Mouse (Mus musculus): Measurements from ENCODE around the gene Upk2. TPM values are rescaled to one million over a fixed set of nuclear protein-coding genes. Genes with fewer than 3 reads are reported as not detected.
"Not testable (repeated sequence)": the region's sequence is repeated elsewhere in the genome, so short reads cannot be mapped to it uniquely, and the experiment has no call there.

The Upk2 gene
- total RNA-seq, 2 experiments from 2014 or later: not detected

DNA sequence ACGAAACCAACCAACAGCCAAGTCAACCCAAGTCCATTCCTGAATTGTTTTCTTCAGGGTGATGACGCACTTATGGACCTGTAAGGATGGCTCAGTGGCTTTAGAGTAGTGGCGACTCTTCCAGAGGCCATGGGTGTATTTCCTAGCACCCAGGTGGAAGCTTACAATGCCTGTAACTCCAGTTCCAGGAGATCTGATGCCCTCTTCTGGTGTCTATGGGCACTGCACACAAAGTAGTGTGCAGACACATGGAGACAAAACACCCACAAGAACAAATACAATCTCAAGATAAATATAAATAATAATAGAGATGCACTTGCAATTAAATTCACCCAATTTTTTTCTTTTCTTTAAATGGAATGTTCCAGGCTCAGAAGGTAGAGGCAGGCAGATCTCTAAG is 21.2 kb upstream of the Upk2 start:
- intact Hi-C loops (cut with DNase I): no loop called here
- no peak for DNase-seq

- DNase-seq: no peak
- intact Hi-C loops (cut with DNase I): no loop called here
Measured at GRCm38 (mm10) chr9:44474327-44474726, 19.6 kb upstream of the Upk2 start.

DNA sequence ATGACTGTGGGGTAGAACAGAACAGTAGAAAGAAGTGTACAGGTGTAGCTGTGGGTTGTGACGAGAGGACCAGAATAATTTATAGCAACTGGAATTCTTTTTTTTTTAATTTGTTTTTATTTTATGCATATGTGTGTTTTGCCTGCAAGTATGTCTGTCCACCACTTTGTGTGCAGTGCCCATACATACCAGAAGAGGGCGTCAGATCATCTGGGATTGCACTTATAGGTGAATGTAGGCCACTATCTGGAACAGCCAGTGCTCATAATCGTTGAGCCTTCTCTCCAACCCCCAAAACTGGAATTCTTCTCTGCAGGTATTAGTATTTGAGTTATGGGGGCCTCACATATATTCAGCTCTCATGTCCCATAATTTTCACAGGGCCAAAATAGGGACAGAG is 18.4 kb upstream of the Upk2 start:
- intact Hi-C loops (cut with DNase I): no loop called here
- DNase-seq: no peak

- intact Hi-C loops (cut with DNase I): no loop called here
- DNase-seq: no peak
Measured at GRCm38 (mm10) chr9:44468800-44469199, 14.0 kb upstream of the Upk2 start.

- no peak for DNase-seq
- intact Hi-C loops (cut with DNase I): no loop called here
Measured at GRCm38 (mm10) chr9:44468224-44468623, 13.4 kb upstream of the Upk2 start.

DNA sequence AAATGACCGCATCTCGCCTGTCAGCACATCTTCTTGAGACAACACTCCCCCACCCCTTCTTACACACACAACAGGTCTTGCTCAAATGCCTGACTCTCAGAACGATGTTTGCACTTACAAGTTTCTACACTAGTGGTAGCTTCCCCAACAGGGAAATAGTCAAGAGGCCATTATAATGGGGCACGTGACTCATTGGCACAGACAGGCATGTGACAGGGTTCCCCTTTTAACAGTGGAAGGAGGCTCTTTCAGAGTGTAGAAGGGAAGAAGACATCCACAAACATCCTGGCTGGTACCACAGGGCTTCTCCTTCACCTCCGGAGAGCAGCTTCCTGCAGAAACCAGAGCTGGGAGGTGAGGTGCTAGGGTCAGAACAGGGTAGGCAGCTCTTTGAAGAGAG is 7.2 kb upstream of the Upk2 start:
- intact Hi-C loops (cut with DNase I): no loop called here
- DNase-seq: no peak

DNA sequence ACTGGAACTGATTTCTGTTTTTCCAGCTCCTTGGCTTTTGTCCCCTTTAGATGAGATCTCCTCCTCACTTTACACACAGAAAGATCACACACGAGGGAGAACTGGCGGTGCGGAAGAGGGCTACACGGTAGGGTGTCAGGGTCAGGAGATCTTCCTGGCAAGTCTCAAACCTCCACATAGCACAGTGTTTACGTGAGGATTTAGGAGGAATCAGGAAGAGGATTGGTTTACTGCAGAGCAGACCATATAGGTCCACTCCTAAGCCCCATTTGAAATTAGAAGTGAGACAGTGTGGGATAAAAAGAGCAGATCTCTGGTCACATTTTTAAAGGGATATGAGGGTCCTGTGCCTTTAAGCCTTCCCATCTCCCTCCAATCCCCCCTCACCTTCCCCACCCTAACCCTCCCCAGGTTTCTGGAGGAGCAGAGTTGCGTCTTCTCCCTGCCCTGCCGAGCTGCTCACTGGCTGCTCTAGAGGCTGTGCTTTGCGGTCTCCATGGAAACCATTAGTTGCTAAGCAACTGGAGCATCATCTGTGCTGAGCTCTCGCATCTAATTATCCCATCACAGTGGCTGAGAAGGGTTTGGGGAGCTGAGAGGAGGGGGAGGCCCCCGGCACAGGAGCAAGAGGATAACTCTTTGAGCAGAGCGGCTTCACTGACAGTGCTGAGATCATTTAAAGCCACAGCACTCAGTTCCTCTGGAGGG is 2.4 kb upstream of the Upk2 start:
- DNase-seq: peak in 1 of 2 experiments; percentile 46
- intact Hi-C loops (cut with DNase I): no loop called here

DNA sequence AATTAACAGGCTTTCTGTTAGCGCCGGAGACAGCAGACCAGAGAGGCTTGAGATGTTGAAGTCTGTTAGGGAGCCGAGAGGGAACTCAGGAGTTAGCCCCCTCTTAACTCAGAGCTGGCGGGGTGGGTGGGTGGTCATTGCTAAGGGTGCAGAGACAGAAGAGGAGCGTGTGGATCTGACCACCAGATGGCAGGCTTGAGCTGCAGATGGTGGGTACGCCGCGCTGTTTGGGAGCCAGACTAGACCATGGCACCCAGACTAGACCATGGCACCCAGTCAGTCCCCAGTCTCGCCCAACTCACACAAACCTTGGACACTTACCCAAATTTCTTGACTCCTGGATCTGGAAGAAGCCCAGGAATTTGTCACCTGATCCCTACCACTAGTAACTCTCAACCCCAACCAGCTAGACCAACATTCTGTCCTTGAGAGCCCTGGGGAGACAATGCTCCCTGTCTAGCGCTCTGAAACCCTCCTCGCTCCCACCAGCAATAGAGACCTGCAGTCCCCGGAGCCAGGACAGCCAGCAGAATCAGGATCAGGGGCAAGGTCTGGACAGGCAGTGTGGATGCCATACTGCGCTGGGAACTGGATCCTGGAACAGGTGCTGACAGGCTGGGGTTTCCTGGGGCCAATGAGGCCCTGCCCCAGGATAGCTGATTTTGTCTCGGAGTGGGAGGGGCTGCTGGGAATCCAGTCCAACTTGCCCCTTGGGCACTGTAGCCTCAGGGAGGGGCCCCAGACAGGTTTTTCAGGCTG is 465 bp downstream of the Upk2 start:
- peak; percentile 85 to 94 for DNase-seq
- intact Hi-C loops (cut with DNase I): loop anchor here (1.0 kb wide), 3 partner anchors 23 to 198 kb away; no protein-coding TSS in a partner anchor

- no peak for DNase-seq
- intact Hi-C loops (cut with DNase I): no loop called here
Measured at GRCm38 (mm10) chr9:44450387-44450786, 4.4 kb downstream of the Upk2 start.

- DNase-seq; intact Hi-C loops (cut with DNase I): not testable (repeated sequence)
Measured at GRCm38 (mm10) chr9:44444402-44445025, 10.3 kb downstream of the Upk2 start.

- intact Hi-C loops (cut with DNase I): no loop called here
Measured at GRCm38 (mm10) chr9:44440961-44441360, 13.8 kb downstream of the Upk2 start, which contains the start of gene Foxr1. Foxr1 (minus strand) TSS chr9:44441136.

GRCm38 (mm10) chr9:44435747-44436146 is 19.0 kb downstream of the Upk2 start:
- intact Hi-C loops (cut with DNase I): no loop called here
- no peak for DNase-seq

More at GRCm38 (mm10) chr9:44440961-44441360, 13.8 kb downstream of the Upk2 start, which contains the start of gene Foxr1:
- DNase-seq: no peak

DNA sequence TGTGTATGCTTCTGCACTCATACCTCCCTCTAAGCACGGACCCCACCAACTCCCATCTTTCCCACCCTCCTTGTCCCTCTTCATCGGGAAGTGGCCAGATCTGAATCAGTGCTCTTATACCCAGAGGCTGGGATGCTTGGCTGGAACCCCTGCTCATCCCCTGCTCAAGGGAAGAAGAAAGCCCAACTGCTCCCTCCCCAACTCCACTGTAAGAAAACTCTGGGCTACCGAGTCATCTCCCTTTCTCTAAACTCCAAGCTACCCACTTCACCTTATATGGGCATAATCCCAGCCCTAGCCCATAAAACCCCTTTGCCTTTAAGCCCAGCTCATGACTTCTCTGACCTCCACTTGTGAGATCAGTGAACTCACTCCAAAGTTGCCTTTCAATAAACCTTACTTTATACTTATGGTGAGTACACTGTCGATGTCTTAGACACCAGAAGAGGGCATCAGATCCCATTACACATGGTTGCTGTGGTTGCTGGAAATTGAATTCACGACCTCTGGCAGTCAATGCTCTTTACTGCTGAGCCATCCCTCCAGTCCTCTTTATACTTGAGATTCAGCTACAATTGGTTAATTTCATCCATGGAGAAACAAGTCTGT is 22.1 kb downstream of the Upk2 start:
- intact Hi-C loops (cut with DNase I): no loop called here
- DNase-seq: no peak

DNA sequence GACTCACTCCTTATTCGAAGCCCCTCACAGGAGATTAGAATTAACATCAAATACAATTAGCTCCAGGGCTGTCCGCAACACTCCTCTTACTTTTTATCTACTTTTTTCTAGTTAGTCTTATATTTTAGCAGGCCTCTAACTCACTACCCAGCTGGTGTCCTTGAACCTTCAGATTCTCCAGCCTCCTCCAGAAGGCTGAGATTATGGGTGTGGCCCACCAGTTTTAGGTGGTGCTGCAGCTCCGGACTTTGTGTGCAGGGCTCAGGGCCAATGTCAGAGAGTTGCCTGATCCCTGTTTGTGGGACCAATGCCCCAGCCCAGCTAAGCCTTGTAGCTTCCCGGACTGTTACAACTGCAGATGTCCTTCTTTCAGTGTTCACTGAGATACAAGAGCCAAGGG is 31.2 kb downstream of the Upk2 start:
- no peak for DNase-seq
- intact Hi-C loops (cut with DNase I): no loop called here

GRCm38 (mm10) chr9:44420280-44420898 is 34.4 kb downstream of the Upk2 start:
- no peak for DNase-seq
- intact Hi-C loops (cut with DNase I): no loop called here

DNA sequence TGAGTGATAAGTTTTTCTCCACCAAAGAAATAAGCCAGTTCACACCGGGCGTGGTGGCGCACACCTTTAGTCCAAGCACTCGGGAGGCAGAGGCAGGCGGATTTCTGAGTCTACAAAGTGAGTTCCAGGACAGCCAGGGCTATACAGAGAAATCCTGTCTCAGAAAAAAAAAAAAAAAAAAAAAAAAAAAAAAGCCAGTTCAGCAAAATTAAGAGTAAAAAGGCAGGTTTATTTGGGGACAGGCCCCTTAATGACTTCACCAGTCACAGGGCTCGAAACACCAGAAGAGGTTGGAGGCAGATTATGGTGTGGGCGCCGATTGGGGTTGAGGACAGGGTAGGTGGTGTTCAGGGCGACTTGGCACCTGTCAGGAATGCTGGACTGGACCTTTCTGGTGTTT is 35.0 kb downstream of the Upk2 start:
- DNase-seq; intact Hi-C loops (cut with DNase I): not testable (repeated sequence)

DNA sequence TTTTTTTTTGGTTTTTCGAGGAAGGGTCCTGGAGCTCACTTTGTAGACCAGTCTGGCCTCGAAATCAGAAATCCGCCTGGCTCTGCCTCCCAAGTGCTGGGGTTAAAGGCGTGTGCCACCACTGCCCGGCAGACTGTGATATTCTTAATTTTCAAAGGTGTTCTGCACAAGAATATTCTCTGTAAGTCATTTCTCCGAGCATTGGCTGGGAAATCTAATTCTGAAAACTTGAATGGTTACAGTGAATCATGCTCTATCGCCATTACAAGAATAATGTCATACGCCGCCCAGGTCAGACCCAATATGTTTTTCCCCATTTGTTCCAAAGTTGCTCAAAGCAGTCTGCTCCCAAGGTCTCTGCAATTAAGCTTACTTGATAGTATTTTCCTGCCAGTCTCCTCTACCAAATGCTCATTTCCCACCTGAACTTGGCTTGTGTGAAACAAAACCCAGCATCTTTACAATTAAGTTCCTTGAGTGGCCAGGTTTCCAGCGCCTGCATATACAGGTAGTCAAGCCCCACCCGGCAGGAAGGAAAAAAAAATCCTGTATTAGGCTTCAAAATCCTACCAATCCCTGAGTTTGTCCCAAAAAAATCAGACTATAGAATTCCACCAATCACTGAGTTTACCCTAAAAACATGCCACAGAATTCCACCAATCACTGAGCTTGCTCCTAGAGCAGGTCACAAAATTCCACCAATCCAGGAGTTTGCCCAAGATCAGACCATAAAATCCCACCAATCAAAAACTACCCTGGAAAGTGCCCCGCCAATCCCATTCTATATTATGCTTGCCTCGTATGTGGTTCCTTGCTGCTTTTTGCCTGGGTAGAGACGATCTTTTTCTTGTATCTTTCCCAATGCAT is 36.0 kb downstream of the Upk2 start, which contains the start of gene Ccdc84:
Gene Ccdc84, minus strand, starts transcription at position 51 of the 867 bp plus-strand sequence.
- no peak for DNase-seq
- intact Hi-C loops (cut with DNase I): no loop called here

- intact Hi-C loops (cut with DNase I): no loop called here
- DNase-seq: peak; percentile 97 to 98
Measured at GRCm38 (mm10) chr9:44417892-44418363, 36.8 kb downstream of the Upk2 start.

DNA sequence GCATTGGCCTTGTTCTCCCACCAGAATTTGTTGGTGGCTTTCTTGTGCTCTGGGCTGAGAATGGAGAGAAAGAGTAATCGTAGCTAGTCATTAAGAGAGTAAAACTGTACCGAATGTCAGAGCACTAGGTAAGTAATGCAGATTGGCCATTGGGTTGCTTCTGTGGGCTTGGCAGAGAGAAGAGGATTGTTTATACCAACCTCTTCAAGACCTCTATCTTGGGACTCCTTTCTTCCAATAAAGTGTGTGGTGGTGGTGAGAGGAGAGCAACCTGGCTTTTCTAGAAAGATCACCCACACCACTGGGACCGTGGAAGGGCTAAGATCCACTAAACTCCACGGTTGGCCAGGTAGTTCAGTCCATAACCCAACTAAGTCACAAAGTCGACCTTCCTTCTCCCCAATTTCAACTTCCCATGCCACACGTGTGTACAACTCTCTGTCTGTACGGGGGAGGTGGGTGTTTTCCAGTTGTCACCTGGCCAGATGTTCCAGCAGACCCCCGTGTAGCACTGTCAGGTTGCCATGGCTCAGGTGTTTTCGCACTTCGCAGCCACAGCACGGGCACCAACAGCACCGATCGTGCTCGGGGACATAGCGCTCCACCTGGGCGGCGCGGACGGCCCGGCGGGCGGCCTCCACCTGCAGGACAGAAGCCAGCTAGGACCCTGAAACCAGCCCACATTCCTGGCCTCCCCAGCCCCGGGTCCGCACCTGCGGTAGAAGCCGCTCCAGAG is 37.5 kb downstream of the Upk2 start:
- DNase-seq: no peak
- intact Hi-C loops (cut with DNase I): no loop called here
